Mouse (Mus musculus) spleen, postnatal 0 days (tissue): ENCODE results near the gene Hyal5. TPM values are rescaled to one million over a fixed set of nuclear protein-coding genes. Genes with fewer than 3 reads are reported as not detected.

Experiments used
- polyA plus RNA-seq: library from polyadenylated mRNA; unstranded; fragments of >200 nt; fragmentation: Nextera tagmentation; extraction: Ambion mirVana; gene quantifications from 2 replicates; pipeline ENCODE4 v1.2.1, GENCODE M21; 2015

Hyal5 gene
- polyA plus RNA-seq = 0.16 TPM in 1 of 2 replicates, not detected in the other

GRCm38 (mm10) chr6:24857697-24858096 is at the start of gene Hyal5:
Gene Hyal5, plus strand, starts transcription at chr6:24857997.

Other genes with a start within 250 kb of the Hyal5 start
- 33.9 and 34.0 TPM in 2 replicates for gene Wasl, start 193.0 kb upstream of the Hyal5 start, polyA plus RNA-seq
- gene Hyal6, start 124.8 kb upstream of the Hyal5 start, polyA plus RNA-seq = not detected in 2 replicates
- gene Hyal4, start 109.7 kb upstream of the Hyal5 start, polyA plus RNA-seq = 0.04 TPM in 1 of 2 replicates, not detected in the other
- gene Spam1, start 66.8 kb upstream of the Hyal5 start, polyA plus RNA-seq = not detected in 2 replicates
- 0.35 and 0.57 TPM in 2 replicates for gene Tmem229a, start 98.3 kb downstream of the Hyal5 start, polyA plus RNA-seq